Mouse (Mus musculus) embryonic facial prominence, embryonic 11.5 days (tissue): ENCODE results near the gene Aqp2. TPM values are rescaled to one million over a fixed set of nuclear protein-coding genes. Genes with fewer than 3 reads are reported as not detected.

ENCODE experiments used
- polyA plus RNA-seq: library from polyadenylated mRNA; unstranded; fragments of >200 nt; fragmentation: Nextera tagmentation; extraction: Ambion mirVana; gene quantifications from 2 replicates; pipeline ENCODE4 v1.2.1, GENCODE M21; 2014

The Aqp2 gene
- polyA plus RNA-seq, 1 experiment from 2014 or later, result not detected

Other genes with a start within 250 kb of the Aqp2 start
- 17.1 and 17.6 TPM in 2 replicates for gene Fmnl3, start 208.6 kb upstream of the Aqp2 start, polyA plus RNA-seq
- gene Tmbim6, start 186.2 kb upstream of the Aqp2 start, polyA plus RNA-seq, result 225 and 228 TPM in 2 replicates
- 9.0 and 9.7 TPM in 2 replicates for gene Nckap5l, start 121.3 kb upstream of the Aqp2 start, polyA plus RNA-seq
- gene Bcdin3d, start 104.3 kb upstream of the Aqp2 start, polyA plus RNA-seq, result 15.1 and 16.7 TPM in 2 replicates
- 0.24 and 0.66 TPM in 2 replicates for gene Faim2, start 50.9 kb upstream of the Aqp2 start, polyA plus RNA-seq
- not detected in 2 replicates for gene Aqp5, start 11.7 kb downstream of the Aqp2 start, polyA plus RNA-seq
- gene Aqp6, start 22.3 kb downstream of the Aqp2 start, polyA plus RNA-seq, result 0.26 TPM in 1 of 2 replicates, not detected in the other
- gene Racgap1, start 72.6 kb downstream of the Aqp2 start, polyA plus RNA-seq, result 147 and 152 TPM in 2 replicates
- gene Asic1, start 91.3 kb downstream of the Aqp2 start, polyA plus RNA-seq, result 2.6 and 4.1 TPM in 2 replicates
- gene Smarcd1, start 123.1 kb downstream of the Aqp2 start, polyA plus RNA-seq, result 66.8 and 81.1 TPM in 2 replicates
- gene Gm17349, start 126.4 kb downstream of the Aqp2 start, polyA plus RNA-seq, result not detected in 2 replicates
- gene Gpd1, start 138.5 kb downstream of the Aqp2 start, polyA plus RNA-seq, result 0.10 and 0.18 TPM in 2 replicates
- gene Cox14, start 146.6 kb downstream of the Aqp2 start, polyA plus RNA-seq, result 122 and 152 TPM in 2 replicates
- 64.6 and 70.2 TPM in 2 replicates for gene Cers5, start 193.8 kb downstream of the Aqp2 start, polyA plus RNA-seq